Mouse (Mus musculus): ENCODE measurements at regions not wholly inside any gene's neighbourhood (a gene's known extent, or its start where the extent isn't known, plus 50 kb on each side); places are given as distances from the start of the nearest gene placed in this dataset.

- intact Hi-C loops (cut with DNase I) = loop anchor here (10.0 kb wide), 1 partner anchor 286 kb away; no protein-coding TSS in a partner anchor
These were observed 55.5 kb downstream of the Gm9972 start for GRCm38 (mm10) chr11:43091046-43091445.

GRCm38 (mm10) chr11:43092126-43092920 lies 56.8 kb downstream of the Gm9972 start:
- peak; percentile 34 to 41 for DNase-seq (ENCODE audit: low spot score in 2 of 2)
- intact Hi-C loops (cut with DNase I) = loop anchor here (10.0 kb wide), 1 partner anchor 288 kb away; no protein-coding TSS in a partner anchor

More at GRCm38 (mm10) chr11:43091046-43091445, 55.5 kb downstream of the Gm9972 start:
- no peak for DNase-seq (ENCODE audit: low spot score in 2 of 2)

DNA sequence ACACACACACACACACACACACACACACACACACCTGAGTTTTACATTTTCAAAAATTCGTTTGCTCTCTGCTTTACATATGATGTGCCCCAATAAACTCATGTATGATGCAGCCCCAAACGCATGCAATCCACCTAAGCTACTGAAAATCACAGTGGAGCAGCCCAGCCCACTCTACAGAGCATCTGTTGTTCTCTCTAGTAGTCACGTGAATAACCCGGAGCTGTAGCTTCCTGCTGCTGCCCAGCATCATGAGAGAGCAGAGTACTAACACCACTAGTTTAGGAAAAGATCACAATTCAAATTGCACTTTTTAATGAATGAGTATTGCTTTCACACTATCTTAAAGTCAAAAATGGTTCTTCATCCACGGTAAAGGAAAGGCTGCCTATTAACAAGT lies 56.7 kb upstream of the Atp10b start:
- intact Hi-C loops (cut with DNase I) = loop anchor here (10.0 kb wide), 1 partner anchor 288 kb away; no protein-coding TSS in a partner anchor

GRCm38 (mm10) chr11:43096003-43096402 lies 53.7 kb upstream of the Atp10b start:
- intact Hi-C loops (cut with DNase I) = loop anchor here (10.0 kb wide), 1 partner anchor 291 kb away; no protein-coding TSS in a partner anchor
- no peak for DNase-seq (ENCODE audit: low spot score in 2 of 2)

More for the DNA sequence above, 56.7 kb upstream of the Atp10b start:
- DNase-seq (ENCODE audit: low spot score in 2 of 2) = no peak

DNA sequence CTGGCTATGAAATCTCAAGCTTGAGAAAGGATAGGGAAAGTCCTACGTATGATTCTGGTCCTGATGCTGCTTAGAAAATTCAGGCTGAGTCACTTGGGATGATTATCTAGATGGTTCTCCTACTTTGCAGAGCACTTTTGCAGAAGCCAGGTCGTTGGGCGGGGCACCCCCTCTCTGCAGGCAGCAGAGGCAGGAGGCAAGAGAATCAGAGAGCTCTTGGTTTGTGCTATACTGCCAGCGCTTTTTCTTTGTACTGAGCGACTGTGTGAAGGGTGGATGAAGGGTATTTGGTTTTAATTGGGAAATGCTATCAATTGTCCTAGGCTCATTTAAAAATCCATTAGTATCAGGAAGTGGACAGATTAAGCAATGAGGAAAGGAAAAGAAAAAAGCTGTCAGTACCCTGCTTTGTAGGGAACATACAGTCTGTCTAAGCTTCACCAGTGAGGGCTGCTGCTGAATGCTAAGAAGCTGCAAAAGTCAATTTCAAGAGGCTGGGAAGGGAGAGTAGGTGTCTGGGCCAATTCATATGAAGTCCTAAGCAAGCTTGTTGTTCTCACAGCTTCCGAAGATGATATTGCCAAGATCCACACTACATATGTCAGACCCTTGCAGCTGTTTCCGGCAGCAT lies 50.8 kb upstream of the Atp10b start:
- intact Hi-C loops (cut with DNase I) = loop anchor here (10.0 kb wide), 1 partner anchor 294 kb away; no protein-coding TSS in a partner anchor
- DNase-seq (ENCODE audit: low spot score in 2 of 2) = no peak

Data from left cerebral cortex, postnatal 36 days (tissue).